Mouse (Mus musculus) spleen, adult 12 weeks (tissue): ENCODE data around the gene 1110051M20Rik.

Source experiments
- DNase-seq: peaks from one replicate; pipeline ENCODE4 v3.0.0; 2022; ENCODE audit warnings: low spot score

1110051M20Rik gene

DNA sequence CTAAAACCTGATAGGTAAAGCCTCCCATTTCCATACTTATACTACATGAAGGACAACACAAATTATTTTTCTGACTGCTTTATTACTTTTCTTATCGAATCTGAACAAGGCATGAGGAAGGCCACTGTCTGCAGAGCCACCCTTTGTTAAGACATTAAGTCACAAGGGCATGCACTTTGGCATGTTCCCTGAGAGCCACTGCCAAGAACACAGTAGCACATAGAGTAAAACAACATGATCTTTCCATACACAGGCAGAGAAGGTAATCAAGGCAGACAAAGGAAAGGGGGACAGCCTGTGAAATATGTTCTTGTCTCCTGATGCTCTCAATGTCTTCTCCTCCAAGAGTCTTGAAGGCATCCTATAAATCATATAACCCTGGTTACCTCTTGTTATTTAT, 30.7 kb downstream of the 1110051M20Rik start:
- no peak for DNase-seq

- DNase-seq, result no peak
These were observed 32.1 kb downstream of the 1110051M20Rik start for GRCm38 (mm10) chr2:91412361-91412760.

DNA sequence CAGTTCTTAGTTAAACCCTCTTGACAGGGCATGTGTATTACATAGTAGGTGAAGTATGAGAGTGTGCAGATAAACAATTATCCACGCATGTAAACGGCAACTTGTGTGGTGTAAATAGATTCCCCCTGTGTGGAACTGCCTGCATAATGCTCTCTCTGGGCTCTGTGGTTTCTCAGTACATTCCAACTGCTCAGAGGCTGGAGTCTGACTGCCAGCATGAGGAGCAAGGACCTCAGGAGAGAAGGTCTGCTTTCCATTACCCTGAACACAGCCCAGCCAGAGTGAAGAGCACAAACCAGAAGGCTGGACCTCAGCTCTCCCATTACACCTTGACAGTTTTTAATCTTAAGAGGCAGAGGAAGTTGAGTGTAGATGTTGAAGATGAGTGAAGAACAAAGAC, 33.0 kb downstream of the 1110051M20Rik start:
- no peak for DNase-seq

DNA sequence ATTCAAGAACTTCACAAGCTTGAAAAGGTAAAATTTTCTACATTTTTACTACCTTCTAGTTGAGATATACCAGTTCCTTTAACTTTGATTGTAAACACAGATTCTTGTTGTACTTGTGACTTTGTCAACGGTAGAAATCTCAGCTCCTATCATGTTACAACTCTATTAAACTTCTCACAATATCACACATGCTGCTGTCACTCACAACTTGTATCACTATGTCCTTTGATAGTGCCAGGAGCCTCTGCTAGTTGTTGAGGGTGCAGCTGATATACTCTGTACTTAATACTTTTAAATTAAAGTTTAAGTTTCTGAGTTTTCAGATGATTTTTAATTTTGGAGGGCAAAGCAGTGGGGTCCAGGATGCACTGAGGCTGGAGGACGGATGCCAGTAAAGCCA, 36.5 kb downstream of the 1110051M20Rik start:
- no peak for DNase-seq

DNA sequence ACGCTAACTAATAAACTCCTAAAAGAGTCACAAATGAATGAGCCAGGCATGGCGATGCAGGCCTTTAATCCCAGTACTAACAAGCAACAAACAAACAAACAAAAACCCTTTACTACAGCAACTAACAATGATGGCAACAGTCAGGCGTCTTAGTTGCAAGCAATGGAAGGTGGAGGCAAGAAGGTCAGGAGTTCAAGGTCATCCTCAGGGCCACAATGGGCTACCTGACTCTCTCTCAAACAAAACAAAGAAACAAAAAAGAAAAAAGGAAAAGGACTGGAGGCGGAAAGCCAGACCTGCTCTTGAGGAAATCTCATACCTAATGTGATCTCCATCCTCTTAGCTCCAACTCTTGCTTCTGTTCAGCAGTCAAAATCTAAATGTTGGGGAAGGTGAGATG, 39.4 kb downstream of the 1110051M20Rik start:
- no peak for DNase-seq

- DNase-seq, result no peak
These were observed 44.8 kb downstream of the 1110051M20Rik start for GRCm38 (mm10) chr2:91399727-91400126.

DNA sequence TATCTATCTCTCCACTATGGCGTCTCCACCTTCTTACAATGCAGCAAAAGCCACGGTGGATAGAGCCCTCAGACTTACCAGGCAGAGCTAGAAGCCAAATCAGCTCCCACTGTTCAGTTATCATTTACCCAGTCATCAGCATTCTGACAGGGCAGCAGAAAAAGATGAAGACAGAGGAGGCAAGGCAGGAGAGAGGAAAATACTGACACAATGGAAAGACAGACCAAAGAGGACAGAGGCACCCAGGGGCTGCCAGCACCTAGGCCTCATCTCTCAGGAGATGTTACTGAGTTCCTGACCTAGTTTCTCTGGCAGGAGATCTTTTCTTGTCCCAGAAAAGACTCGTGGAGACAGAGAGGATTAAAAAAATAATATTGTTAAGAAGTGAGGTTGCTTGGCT, 45.3 kb downstream of the 1110051M20Rik start:
- no peak for DNase-seq

DNA sequence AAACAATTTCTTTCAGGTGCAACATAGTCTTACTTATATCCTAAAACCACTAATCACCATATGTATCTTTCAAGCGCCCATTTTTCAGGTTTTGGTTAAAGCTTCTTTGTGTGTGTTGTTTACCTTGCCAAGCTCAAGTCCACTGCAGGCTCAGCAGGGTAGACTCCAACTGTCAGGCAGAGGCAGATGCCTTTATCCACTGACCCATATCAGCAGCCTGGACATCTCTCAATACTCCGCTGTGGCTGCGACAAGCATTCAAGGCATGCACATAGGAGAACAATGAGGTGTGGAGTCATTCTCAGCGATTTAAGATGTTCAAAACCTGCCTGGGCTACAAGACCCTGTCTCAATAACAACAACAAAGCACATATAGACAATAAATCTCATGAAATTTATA, 50.4 kb downstream of the 1110051M20Rik start:
- DNase-seq, result no peak

GRCm38 (mm10) chr2:91388738-91389137, 55.8 kb downstream of the 1110051M20Rik start:
- no peak for DNase-seq

GRCm38 (mm10) chr2:91388281-91388680, 56.2 kb downstream of the 1110051M20Rik start:
- DNase-seq, result no peak

DNA sequence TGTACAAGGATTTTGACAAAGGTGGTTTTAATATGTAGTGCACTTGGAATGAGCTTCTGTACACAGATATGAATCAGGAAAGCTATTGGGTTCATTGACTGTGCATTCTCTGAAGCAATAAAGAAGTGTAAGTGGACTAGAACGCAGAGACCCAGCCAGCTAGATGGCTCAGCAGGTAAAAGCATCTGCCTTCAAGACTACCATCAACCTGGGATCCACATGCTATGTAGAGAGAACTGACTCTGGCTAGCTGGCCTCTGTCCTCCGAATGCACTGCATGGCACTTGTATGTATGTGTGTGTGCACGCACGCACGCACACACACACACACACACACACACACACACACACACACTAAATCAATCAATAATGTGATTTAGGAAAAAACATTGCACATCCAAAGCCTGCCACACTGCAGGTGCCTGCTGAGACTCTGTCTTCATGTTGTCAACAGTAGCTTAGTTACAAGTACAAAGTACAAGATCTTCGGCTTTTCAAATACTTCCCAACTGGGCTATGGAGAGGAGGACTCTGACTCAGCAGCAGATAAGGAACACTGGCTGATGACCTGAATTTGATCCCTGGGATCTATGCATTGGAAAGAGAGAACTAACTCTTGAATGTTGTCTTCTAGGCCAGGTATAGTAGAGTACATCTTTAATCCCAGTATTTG, 57.1 kb downstream of the 1110051M20Rik start:
- no peak for DNase-seq

DNA sequence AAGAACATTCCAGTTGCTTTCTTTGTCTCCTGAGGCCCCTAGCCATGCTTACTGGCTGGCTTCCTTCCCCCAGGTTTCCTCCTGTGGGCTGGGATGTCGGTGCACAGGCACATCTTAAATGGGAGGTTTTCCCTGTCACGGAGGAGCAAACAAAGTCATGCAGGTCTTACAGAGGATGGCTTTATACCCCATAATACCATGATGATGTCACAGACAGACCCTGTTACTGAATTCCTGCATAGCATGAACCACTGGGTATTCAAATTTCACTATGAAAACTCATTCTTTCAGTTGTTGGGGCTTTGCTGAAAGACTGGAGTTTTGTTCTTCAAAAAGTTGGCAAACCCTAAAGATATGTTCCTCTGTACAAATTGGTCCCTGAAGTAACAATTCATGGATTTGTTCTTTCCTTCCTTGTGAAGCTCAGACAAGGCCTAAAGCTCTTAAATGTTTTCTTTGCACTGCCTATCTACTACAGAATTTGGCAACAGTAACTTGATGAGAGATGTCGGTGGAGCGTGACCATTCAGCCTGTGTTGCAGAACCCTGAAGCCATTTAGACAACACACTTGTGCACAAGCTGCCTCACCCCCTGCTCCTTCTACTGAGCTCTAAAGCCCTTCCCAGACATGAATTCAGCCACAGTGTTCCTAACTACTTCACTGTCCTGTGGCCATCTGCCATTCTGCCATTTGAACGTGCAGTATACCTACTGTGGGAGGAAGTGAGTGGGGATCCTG, 57.8 kb downstream of the 1110051M20Rik start:
- no peak for DNase-seq

DNA sequence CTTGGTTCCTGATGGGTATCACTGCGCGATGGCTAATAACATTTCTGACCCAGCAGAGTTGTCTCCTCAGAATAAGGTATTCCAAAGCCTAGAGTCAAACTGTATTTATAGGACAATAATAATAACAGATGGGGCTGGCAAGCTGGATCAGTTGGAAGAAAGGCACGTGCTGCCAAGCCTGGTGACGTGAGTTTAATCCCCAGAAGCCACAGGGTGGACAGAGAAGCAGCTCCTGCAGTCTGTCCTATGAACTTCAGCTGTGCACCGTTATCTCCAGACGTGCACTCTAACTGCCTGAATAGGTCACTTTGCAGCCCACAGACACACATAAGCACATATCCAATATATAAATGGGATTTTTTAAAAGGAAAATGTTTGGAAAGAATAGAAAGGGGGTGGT, 61.2 kb downstream of the 1110051M20Rik start:
- no peak for DNase-seq

- DNase-seq, result no peak
These were observed 67.5 kb downstream of the 1110051M20Rik start for GRCm38 (mm10) chr2:91377038-91377437.

GRCm38 (mm10) chr2:91370314-91370713, 74.2 kb downstream of the 1110051M20Rik start:
- no peak for DNase-seq

DNA sequence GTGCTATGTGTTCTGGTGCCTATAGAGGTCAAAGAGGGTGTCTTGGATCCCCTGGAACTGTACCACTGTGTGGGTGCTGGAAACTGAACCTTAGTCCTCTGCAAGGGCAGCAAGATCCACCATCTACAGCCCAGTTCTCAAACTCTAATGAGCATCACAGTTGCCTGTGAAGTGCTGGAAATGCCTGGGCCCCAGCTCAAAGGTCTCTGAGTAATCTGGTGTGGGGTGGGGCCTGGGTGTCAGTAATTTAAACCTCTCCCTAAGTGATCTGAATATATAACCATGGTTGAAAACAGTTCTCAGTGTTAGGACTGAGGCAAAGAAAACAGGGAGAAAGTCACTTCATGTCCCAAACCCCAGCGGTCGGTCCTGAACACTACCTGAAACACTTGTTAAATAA, 81.2 kb downstream of the 1110051M20Rik start:
- DNase-seq, result no peak

GRCm38 (mm10) chr2:91361068-91361528, 83.4 kb downstream of the 1110051M20Rik start:
- DNase-seq, result no peak

DNA sequence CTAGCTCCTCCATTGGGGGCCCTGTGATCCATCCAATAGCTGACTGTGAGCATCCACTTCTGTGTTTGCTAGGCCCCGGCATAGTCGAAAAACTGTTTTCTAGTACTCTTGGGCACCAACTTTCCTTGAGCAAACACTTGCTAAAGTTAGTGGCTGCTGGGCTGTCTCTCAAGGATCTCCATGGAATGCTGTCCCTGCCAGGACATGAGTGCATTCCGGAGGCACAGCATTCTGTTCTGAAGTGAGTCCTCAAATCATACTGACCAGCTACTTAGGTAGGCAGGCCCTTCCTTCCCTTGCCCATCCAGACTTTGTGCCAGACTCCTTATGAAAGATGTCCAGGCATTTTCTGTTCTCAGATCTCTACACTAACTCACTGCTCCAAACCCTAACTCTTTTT, 88.7 kb downstream of the 1110051M20Rik start:
- no peak for DNase-seq

DNA sequence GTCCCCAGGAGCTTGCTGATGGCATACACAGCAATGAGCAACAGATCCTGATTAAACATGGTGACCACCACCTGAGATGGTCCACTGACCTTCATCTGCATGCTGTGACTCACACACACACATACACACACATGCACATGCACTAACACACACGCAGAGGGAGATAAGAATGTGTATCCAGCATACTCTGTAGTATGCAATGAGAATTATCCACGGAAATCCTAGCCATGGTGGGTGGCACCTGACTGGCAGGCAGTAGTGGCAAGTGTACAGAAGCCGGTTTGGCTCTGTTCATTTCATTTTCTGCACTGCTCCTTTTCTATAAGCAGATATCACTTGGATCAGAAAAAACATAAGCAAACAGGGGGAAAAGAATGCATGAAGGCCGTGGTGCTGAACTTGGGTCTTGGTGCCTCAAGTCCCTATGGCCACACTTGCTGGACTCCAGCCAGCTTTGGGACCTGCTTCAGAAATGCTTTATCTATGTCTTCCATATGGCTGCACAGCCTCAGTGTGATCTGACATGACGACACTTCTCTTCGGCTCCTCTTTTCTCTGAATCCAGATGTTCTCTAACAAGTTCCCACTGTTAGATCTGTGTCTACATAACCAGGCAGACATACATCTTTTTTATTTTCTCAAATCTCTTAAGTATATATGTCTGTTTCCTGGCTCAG, 89.6 kb downstream of the 1110051M20Rik start:
- peak; percentile 70 for DNase-seq

- no peak for DNase-seq
These were observed 90.7 kb downstream of the 1110051M20Rik start for GRCm38 (mm10) chr2:91353854-91354253.

DNA sequence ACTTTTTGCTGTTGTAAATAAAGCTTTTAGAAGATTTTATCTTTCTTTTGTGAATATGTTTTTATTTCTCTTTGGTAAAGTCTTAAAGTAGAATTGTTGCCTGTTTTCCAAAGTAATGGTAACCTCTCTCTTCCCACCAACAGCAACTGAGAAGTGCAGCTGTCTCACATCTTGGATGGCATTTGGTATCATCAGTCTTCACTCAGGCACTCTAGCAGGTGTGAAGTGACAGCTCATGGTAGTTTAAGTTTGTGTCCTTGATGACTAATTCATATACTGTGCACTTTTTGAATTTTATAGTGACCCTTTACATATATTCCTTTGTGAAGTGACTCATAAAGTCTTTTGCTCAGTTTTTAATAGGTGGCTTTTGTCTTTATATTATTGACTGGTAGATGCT, 92.7 kb downstream of the 1110051M20Rik start:
- no peak for DNase-seq

GRCm38 (mm10) chr2:91349974-91350457, 94.5 kb downstream of the 1110051M20Rik start:
- DNase-seq, result no peak

DNA sequence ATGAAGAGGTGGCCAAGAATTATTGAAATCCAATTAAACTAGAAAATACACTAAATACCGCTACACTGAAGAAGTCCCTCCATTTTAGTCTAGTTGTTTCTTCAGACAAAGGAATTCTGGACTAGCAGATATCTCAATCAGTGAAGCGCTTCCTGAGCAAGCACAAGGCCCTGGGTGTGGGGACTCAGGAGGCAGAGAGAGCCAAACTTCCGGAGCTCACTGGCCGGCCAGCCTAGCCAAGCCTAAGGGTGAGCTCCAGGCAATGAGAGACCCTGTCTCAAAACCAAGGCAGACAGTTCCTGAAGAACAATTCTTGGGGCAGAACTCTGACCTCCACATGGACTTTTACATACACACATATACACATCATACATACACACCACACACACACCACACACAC, 95.6 kb downstream of the 1110051M20Rik start:
- DNase-seq, result no peak
